Comparison of ENCODE assay signal across 27 mouse cellular contexts in genomic region chr1:35986666-35987065, GRCm38 (mm10).
DNase-seq lines count a peak whose midpoint lies in the region; ATAC-seq and TF ChIP-seq lines count a peak whose summit lies in the region.
"Had no signal": no experiment of that assay in that cellular context is flagged by ENCODE, and none has a peak within 500 bp of the region (broad histone marks: within the 10 kb centered on the region; RNA-seq: fewer than 3 reads in every experiment).

No protein-coding gene starts in this region.

- peaks cover 8% of the 10 kb centered on the region for H3K9me3 ChIP-seq in limb, embryonic 14.5 days (ENCODE audit: control insufficient read depth, low read length)
- H3K9me3 ChIP-seq in heart, embryonic 10.5 days, result peaks cover 3% of the 10 kb centered on the region; the same call in 1 of the 2 replicates
- H3K9me3 ChIP-seq: stomach, embryonic 15.5 days had no signal

- no peak overlapping the region for H3K4me2 ChIP-seq in limb, embryonic 14.5 days (replicated peaks; ENCODE audit: low read depth, low read length, severe bottlenecking)
- H3K4me2 ChIP-seq: heart, embryonic 12.5 days; liver, embryonic 13.5 days; stomach, embryonic 15.5 days had no signal

- peaks cover 11% of the 10 kb centered on the region for H3K4me1 ChIP-seq in limb, embryonic 14.5 days (ENCODE audit: control insufficient read depth, insufficient read depth, low read length)
- no peaks in the 10 kb centered on the region for H3K4me1 ChIP-seq in heart, embryonic 10.5 days
- H3K4me1 ChIP-seq: liver, embryonic 13.5 days; stomach, embryonic 15.5 days had no signal

- H3K4me3 ChIP-seq in limb, embryonic 14.5 days (replicated peaks; ENCODE audit: low read length), result no peak overlapping the region
- H3K4me3 ChIP-seq in heart, embryonic 10.5 days, result no peak overlapping the region
- H3K4me3 ChIP-seq: erythroblast, embryonic 14.5 days; heart, embryonic 12.5 days; liver, embryonic 13.5 days; myocyte; stomach, embryonic 15.5 days had no signal

- H3K27ac ChIP-seq in limb, embryonic 14.5 days (replicated peaks; ENCODE audit: low read depth, low read length), result peak overlapping the region; percentile 62
- H3K27ac ChIP-seq in heart, embryonic 10.5 days, result no peak overlapping the region
- H3K27ac ChIP-seq: hindbrain, postnatal 0 days; liver, embryonic 13.5 days; stomach, embryonic 15.5 days had no signal

- peak; percentile 67 for ATAC-seq in limb, embryonic 14.5 days (ENCODE audit: low FRiP score, low read depth)
- ATAC-seq: forebrain, embryonic 14.5 days; hindbrain, postnatal 0 days; intestine, embryonic 16.5 days; midbrain, embryonic 16.5 days had no signal

- no peaks in the 10 kb centered on the region for H3K27me3 ChIP-seq in limb, embryonic 14.5 days (ENCODE audit: control insufficient read depth, insufficient read depth, low read length)
- no peaks in the 10 kb centered on the region for H3K27me3 ChIP-seq in heart, embryonic 10.5 days (ENCODE audit: insufficient read depth, poor library complexity, severe bottlenecking)
- H3K27me3 ChIP-seq: heart, embryonic 12.5 days; liver, embryonic 13.5 days; stomach, embryonic 15.5 days had no signal

- H3K36me3 ChIP-seq in limb, embryonic 14.5 days (ENCODE audit: control insufficient read depth, insufficient read depth, low read length), result no peaks in the 10 kb centered on the region
- H3K36me3 ChIP-seq in heart, embryonic 10.5 days, result no peaks in the 10 kb centered on the region
- H3K36me3 ChIP-seq: liver, embryonic 13.5 days; stomach, embryonic 15.5 days had no signal

- TF ChIP-seq POLR2A in limb, embryonic 14.5 days (IDR thresholded peaks at IDR 0.05; ENCODE audit: borderline replicate concordance, extremely low read depth, insufficient read depth, insufficient read length), result no peak

- 50% methylated on average over 8 of the region's 8 CpGs for WGBS in limb, embryonic 14.5 days
- 85% methylated on average over 8 of the region's 8 CpGs for WGBS in heart, embryonic 10.5 days

- no peak overlapping the region for H3K9ac ChIP-seq in limb, embryonic 14.5 days (ENCODE audit: low read depth, low read length, severe bottlenecking)
- H3K9ac ChIP-seq: heart, embryonic 12.5 days; liver, embryonic 13.5 days; stomach, embryonic 15.5 days had no signal

- DNase-seq in NIH3T3 (ENCODE audit: low read depth) (peak; percentile 66), adipocyte (ENCODE audit: low spot score) (peak; percentile 8)
- peak; percentile 5 for DNase-seq in fat pad, adult 2 months (ENCODE audit: extremely low read depth, low read depth, low spot score)
- DNase-seq in limb, embryonic 14.5 days (ENCODE audit: low spot score), result peak; percentile 80
- no peak for DNase-seq in heart, embryonic 10.5 days (ENCODE audit: low spot score)
- DNase-seq in spleen, postnatal 36 days (ENCODE audit: low spot score in 2 of 2), result no peak
- DNase-seq in heart, postnatal 4 days, result no peak
- DNase-seq: adrenal gland, adult 8-10 months; cerebellum, adult 11-12 months; cerebellum, postnatal 14 days; gastrocnemius, postnatal 10 days; heart, adult 11 months; heart, postnatal 10 days; kidney, postnatal 25 days; left cerebral cortex, postnatal 4 days; liver, embryonic 13.5 days; lung, adult 2 months; lung, postnatal 36 days; thymus, postnatal 4 days had no signal

Comparison
In these comparisons a context has a peak if more than half of its experiments do, and no peak if none do; other contexts are left out.
1. DNase-seq: peak in NIH3T3 (single experiment), adipocyte (single experiment), fat pad, adult 2 months (single experiment) and limb, embryonic 14.5 days (single experiment); none in heart, embryonic 10.5 days (single experiment), spleen, postnatal 36 days (0 of 2) and heart, postnatal 4 days (single experiment).